ENCODE assay signal across 18 mouse cellular contexts in the genomic region with DNA sequence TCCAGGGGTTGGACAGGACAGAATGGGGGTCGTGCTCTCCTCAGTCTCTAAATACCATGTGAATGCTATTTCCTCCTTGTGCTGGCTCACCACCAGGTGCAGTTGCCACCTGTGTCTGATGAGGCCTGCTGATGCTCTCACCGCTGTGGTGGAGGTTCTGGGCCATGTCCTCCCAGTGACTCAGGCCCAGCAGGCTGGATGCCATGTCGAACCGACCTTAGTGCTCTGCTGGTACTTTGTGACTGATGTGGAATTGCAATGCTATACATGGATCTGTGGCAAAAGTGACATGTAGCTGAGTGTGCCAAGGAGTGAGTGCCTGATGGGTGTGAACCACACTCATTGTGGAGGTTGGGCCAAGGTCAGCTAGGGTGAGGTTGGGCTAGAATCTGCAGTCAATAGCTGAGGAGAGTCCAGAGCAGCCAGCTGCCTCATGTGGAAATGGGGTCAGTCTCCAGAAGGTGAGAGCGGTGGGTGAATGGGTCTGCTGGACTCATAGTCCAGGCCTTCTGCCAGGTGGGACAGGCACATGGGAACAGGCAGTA. TPM values are rescaled to one million over a fixed set of nuclear protein-coding genes. Genes with fewer than 3 reads are reported as not detected.
A peak's percentile ranks its signal among the peaks of the same experiment; 100 is the strongest.
DNase-seq lines count a peak whose midpoint lies in the region; ATAC-seq and TF ChIP-seq lines count a peak whose summit lies in the region.
"Had no signal": no experiment of that assay in that cellular context is flagged by ENCODE, and none has a peak within 500 bp of the region (broad histone marks: within the 10 kb centered on the region; RNA-seq: fewer than 3 reads in every experiment).

No protein-coding gene starts in this region.

- H3K27me3 ChIP-seq in embryonic facial prominence, embryonic 10.5 days (replicated peaks; ENCODE audit: low read depth, poor library complexity, severe bottlenecking), result no peaks in the 10 kb centered on the region
- no peaks in the 10 kb centered on the region for H3K27me3 ChIP-seq in limb, embryonic 12.5 days
- no peaks in the 10 kb centered on the region for H3K27me3 ChIP-seq in midbrain, postnatal 0 days (ENCODE audit: insufficient read depth, low read length)
- H3K27me3 ChIP-seq in forebrain, embryonic 11.5 days (ENCODE audit: control insufficient read depth, insufficient read depth, low read length), result no peaks in the 10 kb centered on the region
- H3K27me3 ChIP-seq: heart, embryonic 15.5 days; hindbrain, embryonic 12.5 days; liver, embryonic 15.5 days; midbrain, embryonic 15.5 days had no signal

- no peak overlapping the region for H3K4me2 ChIP-seq in limb, embryonic 12.5 days
- H3K4me2 ChIP-seq in midbrain, postnatal 0 days (ENCODE audit: low read depth, low read length, poor library complexity, severe bottlenecking), result no peak overlapping the region
- H3K4me2 ChIP-seq in forebrain, embryonic 11.5 days (ENCODE audit: low read depth, low read length, severe bottlenecking), result no peak overlapping the region
- H3K4me2 ChIP-seq: heart, embryonic 15.5 days; hindbrain, embryonic 12.5 days; liver, embryonic 15.5 days; midbrain, embryonic 15.5 days had no signal

- TF ChIP-seq CTCF in midbrain, postnatal 0 days (IDR thresholded peaks at IDR 0.05), result no peak

- no peak overlapping the region for H3K4me3 ChIP-seq in embryonic facial prominence, embryonic 10.5 days
- no peak overlapping the region for H3K4me3 ChIP-seq in limb, embryonic 12.5 days (replicated peaks)
- H3K4me3 ChIP-seq in midbrain, postnatal 0 days (ENCODE audit: low read depth, low read length), result no peak overlapping the region
- no peak overlapping the region for H3K4me3 ChIP-seq in forebrain, embryonic 11.5 days (ENCODE audit: low read depth, low read length)
- H3K4me3 ChIP-seq: heart, embryonic 15.5 days; hindbrain, embryonic 12.5 days; liver, embryonic 15.5 days; midbrain, embryonic 15.5 days had no signal

- WGBS in embryonic facial prominence, embryonic 10.5 days, result 88% methylated on average over 5 of the region's 5 CpGs
- 83% methylated on average over 5 of the region's 5 CpGs for WGBS in limb, embryonic 12.5 days
- 97% methylated on average over 5 of the region's 5 CpGs for WGBS in midbrain, postnatal 0 days
- 92% methylated on average over 5 of the region's 5 CpGs for WGBS in forebrain, embryonic 11.5 days

- ATAC-seq in limb, embryonic 12.5 days (ENCODE audit: insufficient number of reproducible peaks, insufficient read depth, low FRiP score, low TSS enrichment, low read depth), result no peak
- no peak for ATAC-seq in midbrain, postnatal 0 days (ENCODE audit: low FRiP score)
- ATAC-seq in forebrain, embryonic 11.5 days (replicated peaks; ENCODE audit: low FRiP score), result no peak
- ATAC-seq: forebrain, embryonic 16.5 days; midbrain, embryonic 15.5 days had no signal

- intact Hi-C loops in gastrocnemius, postnatal 14 days (cut with DNase I; ENCODE audit: low total_unique reads), result no loop called here

- H3K4me1 ChIP-seq in embryonic facial prominence, embryonic 10.5 days, result peaks cover 40% of the 10 kb centered on the region
- H3K4me1 ChIP-seq in limb, embryonic 12.5 days (replicated peaks), result peaks cover 60% of the 10 kb centered on the region
- H3K4me1 ChIP-seq in midbrain, postnatal 0 days (ENCODE audit: insufficient read depth, low read length), result 0 out of 2 replicates have a peak, but pooled peaks cover 2% of the 10 kb centered on the region
- H3K4me1 ChIP-seq in forebrain, embryonic 11.5 days (replicated peaks; ENCODE audit: control insufficient read depth, insufficient read depth, low read length), result no peaks in the 10 kb centered on the region; the same call in 1 of the 2 replicates
- H3K4me1 ChIP-seq: liver, embryonic 15.5 days had no signal

- no peaks in the 10 kb centered on the region for H3K9me3 ChIP-seq in embryonic facial prominence, embryonic 10.5 days
- no peaks in the 10 kb centered on the region for H3K9me3 ChIP-seq in limb, embryonic 12.5 days
- no peaks in the 10 kb centered on the region for H3K9me3 ChIP-seq in midbrain, postnatal 0 days (ENCODE audit: low read length)
- H3K9me3 ChIP-seq in forebrain, embryonic 11.5 days (ENCODE audit: control insufficient read depth, low read length), result no peaks in the 10 kb centered on the region
- H3K9me3 ChIP-seq: G1E; heart, embryonic 15.5 days; hindbrain, embryonic 12.5 days; liver, embryonic 15.5 days; midbrain, embryonic 15.5 days had no signal

- H3K9ac ChIP-seq in limb, embryonic 12.5 days (replicated peaks), result no peak overlapping the region; the same call in 1 of the 2 replicates
- no peak overlapping the region for H3K9ac ChIP-seq in midbrain, postnatal 0 days (replicated peaks; ENCODE audit: low read length, poor library complexity, severe bottlenecking)
- H3K9ac ChIP-seq in forebrain, embryonic 11.5 days (ENCODE audit: low read length), result no peak overlapping the region
- H3K9ac ChIP-seq: heart, embryonic 15.5 days; hindbrain, embryonic 12.5 days; liver, embryonic 15.5 days; midbrain, embryonic 15.5 days had no signal

- peak; percentile 31 for DNase-seq in gastrocnemius, postnatal 14 days
- DNase-seq in gastrocnemius, adult 8-10 months (ENCODE audit: low spot score in 2 of 2), result no peak
- DNase-seq in 3T3-L1 (ENCODE audit: low read depth, low spot score), result peak; percentile 65
- DNase-seq in embryonic facial prominence, embryonic 10.5 days (ENCODE audit: low spot score), result no peak
- DNase-seq in midbrain, postnatal 0 days (ENCODE audit: low spot score), result no peak
- no peak for DNase-seq in urinary bladder, postnatal 25 days (ENCODE audit: low spot score)
- no peak for DNase-seq in forebrain, embryonic 11.5 days (ENCODE audit: low spot score)
- DNase-seq: cerebellum, adult 18-20 months; gastrocnemius, postnatal 25 days; kidney, adult 8-10 months; kidney, postnatal 4 days had no signal

- H3K27ac ChIP-seq in embryonic facial prominence, embryonic 10.5 days (replicated peaks), result peak overlapping the region; percentile 40; the same call in 1 of the 2 replicates
- peak overlapping the region; percentile 96 for H3K27ac ChIP-seq in limb, embryonic 12.5 days
- H3K27ac ChIP-seq in midbrain, postnatal 0 days (ENCODE audit: low read depth, low read length), result no peak overlapping the region
- H3K27ac ChIP-seq in forebrain, embryonic 11.5 days (ENCODE audit: low read depth, low read length), result no peak overlapping the region
- H3K27ac ChIP-seq: heart, embryonic 15.5 days; hindbrain, embryonic 12.5 days; liver, embryonic 15.5 days; midbrain, embryonic 15.5 days had no signal

- peaks cover 32% of the 10 kb centered on the region for H3K36me3 ChIP-seq in embryonic facial prominence, embryonic 10.5 days (replicated peaks)
- peaks cover 59% of the 10 kb centered on the region for H3K36me3 ChIP-seq in limb, embryonic 12.5 days
- H3K36me3 ChIP-seq in midbrain, postnatal 0 days (ENCODE audit: insufficient read depth, low read length), result no peaks in the 10 kb centered on the region
- no peaks in the 10 kb centered on the region for H3K36me3 ChIP-seq in forebrain, embryonic 11.5 days (ENCODE audit: control insufficient read depth, insufficient read depth, low read length)
- H3K36me3 ChIP-seq: G1E; heart, embryonic 15.5 days; hindbrain, embryonic 12.5 days; liver, embryonic 15.5 days; midbrain, embryonic 15.5 days had no signal

RNA-seq across cellular contexts. Expression of a gene that starts 44.3 kb away (rescaled TPM):
- 100 to 1,000 TPM; 124 to 170 TPM for total RNA-seq in gastrocnemius, postnatal 14 days (2021)
- 1 to 10 TPM; 5.5 to 9.9 (median 7.8) TPM for total RNA-seq in gastrocnemius, adult 8-10 months (2022)
- polyA plus RNA-seq in embryonic facial prominence, embryonic 10.5 days (2016; fragmentation: Nextera tagmentation; extraction: Ambion mirVana), result 16.5 and 19.3 TPM in 2 replicates
- 59.1 and 65.0 TPM in 2 replicates for polyA plus RNA-seq in limb, embryonic 12.5 days (2016; fragmentation: Nextera tagmentation; extraction: Ambion mirVana)
- total RNA-seq in midbrain, postnatal 0 days (2014; rRNA removed), result 16.9 and 23.4 TPM in 2 replicates
- 5.4 and 5.6 TPM in 2 replicates for polyA plus RNA-seq in midbrain, postnatal 0 days (2015; fragmentation: Nextera tagmentation; extraction: Ambion mirVana)
- polyA plus RNA-seq in forebrain, embryonic 11.5 days (2014; fragmentation: Nextera tagmentation; extraction: Ambion mirVana), result 20.9 and 23.7 TPM in 2 replicates

Comparison
In these comparisons a context has a peak if more than half of its experiments do, and no peak if none do; other contexts are left out.
1. DNase-seq: peak in gastrocnemius, postnatal 14 days (single experiment) and 3T3-L1 (single experiment); none in gastrocnemius, adult 8-10 months (0 of 2), embryonic facial prominence, embryonic 10.5 days (single experiment), midbrain, postnatal 0 days (single experiment), urinary bladder, postnatal 25 days (single experiment) and forebrain, embryonic 11.5 days (single experiment).
2. H3K27ac ChIP-seq: peak in embryonic facial prominence, embryonic 10.5 days (single experiment) and limb, embryonic 12.5 days (single experiment); none in midbrain, postnatal 0 days (single experiment) and forebrain, embryonic 11.5 days (single experiment).